Mouse (Mus musculus): ENCODE measurements around the gene Actg1. TPM values are rescaled to one million over a fixed set of nuclear protein-coding genes. Genes with fewer than 3 reads are reported as not detected.
"Not testable (repeated sequence)": the region's sequence is repeated elsewhere in the genome, so short reads cannot be mapped to it uniquely, and the experiment has no call there.

Actg1 gene
- polyA plus RNA-seq, 1 experiment from 2014 or later: 1,448 TPM

DNA sequence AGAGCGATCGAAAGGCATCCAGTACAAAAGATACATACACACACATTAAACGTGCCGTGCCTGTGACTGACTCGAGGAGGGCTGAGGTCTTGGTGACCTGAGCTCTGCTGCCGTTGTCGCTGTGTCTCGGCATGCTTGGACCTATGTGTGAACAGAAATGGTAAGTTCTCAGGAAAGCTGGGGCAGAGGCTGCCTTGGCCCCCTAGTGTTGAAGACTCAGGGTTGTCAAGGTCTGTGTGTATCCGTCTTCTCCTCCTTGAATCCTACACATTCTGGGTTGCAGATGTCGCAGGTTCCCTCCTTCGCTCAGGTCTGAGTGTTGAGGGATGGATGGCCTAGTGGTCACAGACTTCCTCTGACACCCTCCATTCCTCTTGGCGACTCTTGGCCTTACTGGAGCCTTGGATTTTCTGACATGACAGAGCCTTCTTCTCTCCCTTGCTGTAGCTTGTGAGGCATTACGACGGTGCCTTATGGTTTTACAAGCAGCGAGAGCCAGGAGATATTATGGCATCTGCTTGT is 8.0 kb upstream of the Actg1 start:
- Histone ChIP-seq H3K4me3 (ENCODE audit: low read depth, low read length) (no peak overlapping the region), H3K27ac (ENCODE audit: low read depth, low read length) (no peak overlapping the region), H3K36me3 (ENCODE audit: control insufficient read depth, insufficient read depth, low read length) (no peaks in the 10 kb centered on the region), H3K9ac (ENCODE audit: low read depth, low read length) (no peak overlapping the region), H3K4me2 (no peak overlapping the region), H3K4me1 (ENCODE audit: control insufficient read depth, insufficient read depth, low read length) (peaks cover 62% of the 10 kb centered on the region), H3K27me3 (ENCODE audit: control insufficient read depth, insufficient read depth, low read length) (no peaks in the 10 kb centered on the region), H3K9me3 (replicated peaks; ENCODE audit: control insufficient read depth, low read length) (no peaks in the 10 kb centered on the region)
- WGBS (ENCODE audit: insufficient replicate concordance): 80% methylated on average over 15 of the region's 15 CpGs
- no peak for ATAC-seq (replicated peaks; ENCODE audit: insufficient number of reproducible peaks, low FRiP score, low TSS enrichment)

- Histone ChIP-seq H3K27ac (ENCODE audit: low read depth, low read length) (peak overlapping the region; percentile 64), H3K4me1 (ENCODE audit: control insufficient read depth, insufficient read depth, low read length) (peaks cover 69% of the 10 kb centered on the region), H3K4me3 (ENCODE audit: low read depth, low read length) (no peak overlapping the region), H3K4me2 (peak overlapping the region; percentile 24; the same call in 1 of the 2 replicates), H3K9ac (ENCODE audit: low read depth, low read length) (no peak overlapping the region), H3K27me3 (ENCODE audit: control insufficient read depth, insufficient read depth, low read length) (no peaks in the 10 kb centered on the region), H3K9me3 (replicated peaks; ENCODE audit: control insufficient read depth, low read length) (no peaks in the 10 kb centered on the region), H3K36me3 (ENCODE audit: control insufficient read depth, insufficient read depth, low read length) (no peaks in the 10 kb centered on the region)
- WGBS (ENCODE audit: insufficient replicate concordance): 45% methylated on average over 5 of the region's 5 CpGs
- ATAC-seq (replicated peaks; ENCODE audit: insufficient number of reproducible peaks, low FRiP score, low TSS enrichment): no peak
Observed at GRCm38 (mm10) chr11:120355277-120356039, 7.1 kb upstream of the Actg1 start.

DNA sequence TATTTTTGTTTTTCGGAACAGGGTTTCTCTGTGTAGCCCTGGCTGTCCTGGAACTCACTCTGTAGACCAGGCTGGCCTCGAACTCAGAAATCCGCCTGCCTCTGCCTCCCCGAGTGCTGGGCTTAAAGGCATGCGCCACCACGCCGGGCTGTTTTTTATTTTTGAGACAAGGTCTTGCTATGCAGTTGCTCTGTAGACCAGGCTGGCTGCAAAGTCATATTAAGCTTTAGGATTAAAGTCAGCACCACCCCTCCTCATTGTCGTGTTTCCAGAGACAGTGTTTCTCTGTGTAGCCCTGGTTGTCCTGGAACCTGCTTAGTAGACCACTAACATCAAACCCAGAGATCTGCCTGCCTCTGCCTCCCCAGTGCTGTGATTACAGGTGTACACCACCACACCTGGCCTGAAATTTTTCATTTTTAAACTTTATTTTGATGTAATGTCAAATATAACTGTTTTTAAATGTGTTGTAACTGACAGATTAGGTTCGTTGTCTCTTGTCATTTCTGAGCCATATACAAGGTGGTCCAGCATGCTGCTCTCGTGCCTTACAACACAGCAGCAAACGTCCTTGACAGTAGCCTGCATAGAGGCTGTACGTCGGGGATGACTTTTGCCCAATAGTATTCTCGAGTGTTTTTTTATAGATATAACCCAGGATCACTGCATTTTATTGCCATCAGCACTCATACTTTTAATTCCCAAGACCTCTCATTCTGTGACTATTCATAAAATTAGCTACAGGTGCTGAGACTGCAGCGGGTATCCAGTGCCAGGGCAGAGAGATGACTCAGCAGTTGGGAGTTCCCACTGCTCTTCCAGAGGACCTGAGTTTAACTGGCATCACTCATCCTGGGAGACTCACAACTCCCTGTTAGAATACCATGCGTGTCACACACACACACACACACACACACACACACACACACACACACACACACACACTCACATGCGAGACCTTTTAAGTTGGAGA is 6.2 kb upstream of the Actg1 start:
- Histone ChIP-seq H3K4me2 (peak overlapping the region; percentile 24; the same call in 1 of the 2 replicates), H3K27ac (ENCODE audit: low read depth, low read length) (peak overlapping the region; percentile 79), H3K4me1 (ENCODE audit: control insufficient read depth, insufficient read depth, low read length) (peaks cover 62% of the 10 kb centered on the region), H3K27me3 (ENCODE audit: control insufficient read depth, insufficient read depth, low read length) (no peaks in the 10 kb centered on the region), H3K9ac (ENCODE audit: low read depth, low read length) (no peak overlapping the region), H3K36me3 (ENCODE audit: control insufficient read depth, insufficient read depth, low read length) (no peaks in the 10 kb centered on the region), H3K9me3 (replicated peaks; ENCODE audit: control insufficient read depth, low read length) (no peaks in the 10 kb centered on the region), H3K4me3 (ENCODE audit: low read depth, low read length) (no peak overlapping the region)
- no peak for ATAC-seq (replicated peaks; ENCODE audit: insufficient number of reproducible peaks, low FRiP score, low TSS enrichment)
- 87% methylated on average over 17 of the region's 17 CpGs for WGBS (ENCODE audit: insufficient replicate concordance)

DNA sequence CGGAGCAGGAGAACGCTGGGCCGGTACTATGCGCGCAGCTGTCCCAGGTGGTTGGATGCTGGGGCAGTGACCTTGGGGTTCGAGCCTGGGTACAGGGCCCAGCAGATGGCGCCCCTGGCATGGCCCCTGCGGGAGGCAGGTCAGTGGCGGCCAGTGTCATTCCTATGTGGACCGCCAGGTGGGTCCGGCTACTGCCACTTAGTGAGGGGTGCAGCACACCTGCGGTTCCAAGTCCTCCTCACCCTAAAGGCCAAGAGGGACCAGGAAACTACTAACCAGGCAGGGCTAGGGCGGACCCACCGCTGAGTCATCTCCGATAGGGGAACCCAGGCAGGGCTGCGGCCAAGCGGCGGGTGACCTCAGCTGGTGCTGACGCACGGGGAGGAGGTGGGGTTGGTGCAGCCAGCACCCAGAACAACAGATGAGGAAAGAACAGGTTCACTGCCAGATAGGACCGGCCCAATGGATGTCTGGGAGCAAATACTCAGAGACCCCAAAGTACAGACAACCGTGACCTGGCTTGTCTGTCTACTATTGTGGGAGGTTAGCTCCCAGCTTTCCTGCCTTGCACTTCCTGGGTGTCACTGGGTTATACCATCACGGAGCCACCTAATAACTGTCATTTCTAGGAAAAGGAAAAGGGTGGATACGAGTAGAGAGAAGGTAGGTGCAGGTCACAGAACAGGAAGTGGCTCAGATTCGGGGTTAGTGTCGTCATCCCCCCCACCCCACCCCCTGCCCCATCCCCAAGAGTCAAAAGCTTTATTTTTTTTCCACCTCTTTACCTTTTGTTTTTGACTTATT is 5.4 kb upstream of the Actg1 start:
- peak; percentile 48 for ATAC-seq (replicated peaks; ENCODE audit: insufficient number of reproducible peaks, low FRiP score, low TSS enrichment)
- Histone ChIP-seq H3K9ac (ENCODE audit: low read depth, low read length) (peak overlapping the region; percentile 65), H3K27ac (ENCODE audit: low read depth, low read length) (peak overlapping the region; percentile 79), H3K36me3 (ENCODE audit: control insufficient read depth, insufficient read depth, low read length) (no peaks in the 10 kb centered on the region), H3K4me3 (ENCODE audit: low read depth, low read length) (peak overlapping the region; percentile 25; the same call in 1 of the 2 replicates), H3K4me2 (peak overlapping the region; percentile 64), H3K27me3 (ENCODE audit: control insufficient read depth, insufficient read depth, low read length) (no peaks in the 10 kb centered on the region), H3K9me3 (replicated peaks; ENCODE audit: control insufficient read depth, low read length) (no peaks in the 10 kb centered on the region), H3K4me1 (ENCODE audit: control insufficient read depth, insufficient read depth, low read length) (peaks cover 57% of the 10 kb centered on the region)
- WGBS (ENCODE audit: insufficient replicate concordance): 20% methylated on average over 26 of the region's 26 CpGs

DNA sequence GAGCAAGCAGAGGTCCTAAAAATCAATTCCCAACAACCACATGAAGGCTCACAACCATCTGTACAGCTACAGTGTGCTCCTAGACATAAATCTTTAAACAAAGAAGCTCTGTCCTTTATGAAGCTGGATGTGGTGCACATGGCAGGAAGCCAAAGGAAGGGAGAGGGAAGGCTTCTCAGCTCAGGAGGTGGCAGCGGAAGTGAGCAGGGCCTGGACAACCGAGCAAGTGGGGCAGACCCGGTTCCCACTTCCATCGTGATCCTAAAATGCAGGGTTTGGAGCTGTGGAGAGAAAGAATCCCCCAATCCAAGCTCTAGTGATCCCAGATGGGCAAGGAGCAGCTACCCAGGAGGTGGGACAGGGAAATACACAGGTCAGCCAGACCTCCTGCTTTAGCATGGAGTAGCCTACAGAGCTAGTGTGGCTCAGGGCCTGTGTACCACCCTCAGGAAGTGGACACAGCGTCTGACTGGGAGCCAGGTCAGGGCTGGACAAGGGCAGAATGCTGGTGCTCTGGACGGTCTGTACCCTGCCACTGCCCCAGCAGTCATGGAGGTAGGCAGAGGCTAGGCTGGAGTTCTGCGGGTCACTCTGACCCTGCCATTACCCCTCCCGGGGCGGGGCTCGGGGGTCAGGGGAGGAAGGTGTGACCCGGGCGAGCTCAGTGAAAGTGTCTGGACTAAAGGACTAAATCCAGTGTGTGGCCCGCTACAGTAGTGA is 4.4 kb upstream of the Actg1 start:
- H3K27ac ChIP-seq (ENCODE audit: low read depth, low read length): peak overlapping the region; percentile 79
- H3K9me3 ChIP-seq (replicated peaks; ENCODE audit: control insufficient read depth, low read length): no peaks in the 10 kb centered on the region
- H3K36me3 ChIP-seq (ENCODE audit: control insufficient read depth, insufficient read depth, low read length): no peaks in the 10 kb centered on the region
- no peak overlapping the region for H3K4me3 ChIP-seq (ENCODE audit: low read depth, low read length)
- no peaks in the 10 kb centered on the region for H3K27me3 ChIP-seq (ENCODE audit: control insufficient read depth, insufficient read depth, low read length)
- H3K9ac ChIP-seq (ENCODE audit: low read depth, low read length): peak overlapping the region; percentile 65
- no peak for ATAC-seq (replicated peaks; ENCODE audit: insufficient number of reproducible peaks, low FRiP score, low TSS enrichment)
- 57% methylated on average over 13 of the region's 13 CpGs for WGBS (ENCODE audit: insufficient replicate concordance)
- peak overlapping the region; percentile 64 for H3K4me2 ChIP-seq
- peaks cover 49% of the 10 kb centered on the region for H3K4me1 ChIP-seq (ENCODE audit: control insufficient read depth, insufficient read depth, low read length)

GRCm38 (mm10) chr11:120352093-120352350 is 3.7 kb upstream of the Actg1 start:
- H3K36me3 ChIP-seq (ENCODE audit: control insufficient read depth, insufficient read depth, low read length); ATAC-seq (replicated peaks; ENCODE audit: insufficient number of reproducible peaks, low FRiP score, low TSS enrichment); H3K4me2 ChIP-seq; H3K27me3 ChIP-seq (ENCODE audit: control insufficient read depth, insufficient read depth, low read length); H3K9me3 ChIP-seq (replicated peaks; ENCODE audit: control insufficient read depth, low read length); H3K4me3 ChIP-seq (ENCODE audit: low read depth, low read length); H3K9ac ChIP-seq (ENCODE audit: low read depth, low read length): not testable (repeated sequence)
- Histone ChIP-seq H3K4me1 (ENCODE audit: control insufficient read depth, insufficient read depth, low read length) (peaks cover 42% of the 10 kb centered on the region), H3K27ac (ENCODE audit: low read depth, low read length) (peak overlapping the region; percentile 79; the same call in 1 of the 2 replicates)
- 91% methylated on average over 5 of the region's 5 CpGs for WGBS (ENCODE audit: insufficient replicate concordance)

DNA sequence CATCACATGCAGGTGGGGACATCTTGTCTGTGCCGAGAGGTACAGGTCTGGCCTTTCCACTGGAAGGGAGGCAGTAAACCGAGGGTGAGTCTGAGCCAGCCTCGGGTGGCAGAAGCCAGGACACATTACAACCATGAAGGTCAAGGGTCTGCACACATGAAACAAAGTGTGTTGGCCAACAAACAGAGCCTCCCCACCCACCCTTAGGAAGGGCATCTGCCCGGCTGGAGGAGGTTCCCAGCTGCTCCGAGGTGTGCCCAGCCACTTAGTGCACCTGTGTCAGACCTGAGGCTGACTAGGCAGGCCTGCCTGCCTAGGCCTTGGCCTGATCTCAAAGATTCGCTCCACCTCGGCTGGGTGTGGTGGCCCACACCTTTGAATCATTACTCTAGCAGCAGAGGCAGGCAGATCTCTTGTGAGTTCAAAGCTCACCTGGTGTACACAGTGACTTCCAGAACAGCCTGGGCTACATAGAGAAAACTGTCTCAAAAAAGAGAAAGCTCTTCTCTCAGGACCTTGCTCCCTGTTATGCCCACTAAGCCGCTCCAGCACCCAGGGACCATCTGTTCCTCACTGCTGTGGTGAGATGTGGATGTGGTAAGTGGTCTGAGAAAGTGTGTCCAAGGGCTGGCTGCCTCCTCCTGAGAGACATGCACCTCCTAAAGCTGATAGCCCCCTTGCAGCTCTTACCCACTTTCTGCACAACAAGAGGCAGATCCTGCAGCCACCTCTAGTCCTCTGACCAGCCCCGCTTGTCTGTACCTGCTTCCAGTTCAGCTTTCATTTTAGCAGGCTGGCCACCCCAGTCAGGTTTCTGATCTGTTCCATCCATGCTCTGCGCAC is 3.1 kb upstream of the Actg1 start:
- Histone ChIP-seq H3K36me3 (ENCODE audit: control insufficient read depth, insufficient read depth, low read length) (peaks cover 2% of the 10 kb centered on the region; the same call in 1 of the 2 replicates), H3K9me3 (replicated peaks; ENCODE audit: control insufficient read depth, low read length) (no peaks in the 10 kb centered on the region), H3K9ac (ENCODE audit: low read depth, low read length) (peak overlapping the region; percentile 100), H3K27me3 (ENCODE audit: control insufficient read depth, insufficient read depth, low read length) (no peaks in the 10 kb centered on the region), H3K27ac (ENCODE audit: low read depth, low read length) (peak overlapping the region; percentile 100), H3K4me2 (peak overlapping the region; percentile 98), H3K4me3 (ENCODE audit: low read depth, low read length) (peak overlapping the region; percentile 94), H3K4me1 (ENCODE audit: control insufficient read depth, insufficient read depth, low read length) (peaks cover 40% of the 10 kb centered on the region)
- ATAC-seq (replicated peaks; ENCODE audit: insufficient number of reproducible peaks, low FRiP score, low TSS enrichment): no peak
- 85% methylated on average over 10 of the region's 10 CpGs for WGBS (ENCODE audit: insufficient replicate concordance)
